Mouse (Mus musculus): ENCODE measurements around the gene Rnf130.
"Not testable (repeated sequence)": the region's sequence is repeated elsewhere in the genome, so short reads cannot be mapped to it uniquely, and the experiment has no call there.

Rnf130 gene

GRCm38 (mm10) chr11:50086211-50086610 lies 61.1 kb downstream of the Rnf130 start:
- no peak for DNase-seq (ENCODE audit: low spot score in 2 of 2)

- DNase-seq (ENCODE audit: low spot score in 2 of 2): no peak
These were observed 64.7 kb downstream of the Rnf130 start for GRCm38 (mm10) chr11:50089840-50090239.

GRCm38 (mm10) chr11:50090982-50091675 lies 66.0 kb downstream of the Rnf130 start:
- no peak for DNase-seq (ENCODE audit: low spot score in 2 of 2)

- DNase-seq (ENCODE audit: low spot score in 2 of 2): no peak
These were observed 66.5 kb downstream of the Rnf130 start for GRCm38 (mm10) chr11:50091681-50092080.

- no peak for DNase-seq (ENCODE audit: low spot score in 2 of 2)
These were observed 70.5 kb downstream of the Rnf130 start for GRCm38 (mm10) chr11:50095661-50096060.

- no peak for DNase-seq (ENCODE audit: low spot score in 2 of 2)
These were observed 71.9 kb downstream of the Rnf130 start for GRCm38 (mm10) chr11:50097091-50097490.

GRCm38 (mm10) chr11:50098961-50099481 lies 73.9 kb downstream of the Rnf130 start:
- no peak for DNase-seq (ENCODE audit: low spot score in 2 of 2)

- DNase-seq (ENCODE audit: low spot score in 2 of 2): no peak
These were observed 74.5 kb downstream of the Rnf130 start for GRCm38 (mm10) chr11:50099692-50100091.

GRCm38 (mm10) chr11:50100548-50101307 lies 75.6 kb downstream of the Rnf130 start:
- no peak for DNase-seq (ENCODE audit: low spot score in 2 of 2)

GRCm38 (mm10) chr11:50101962-50102361 lies 76.8 kb downstream of the Rnf130 start:
- not testable (repeated sequence) for DNase-seq (ENCODE audit: low spot score in 2 of 2)

GRCm38 (mm10) chr11:50104016-50104415 lies 78.9 kb downstream of the Rnf130 start:
- DNase-seq (ENCODE audit: low spot score in 2 of 2): no peak

- no peak for DNase-seq (ENCODE audit: low spot score in 2 of 2)
These were observed 80.1 kb downstream of the Rnf130 start for GRCm38 (mm10) chr11:50105237-50105636.

GRCm38 (mm10) chr11:50106024-50106423 lies 80.9 kb downstream of the Rnf130 start:
- DNase-seq (ENCODE audit: low spot score in 2 of 2): no peak

GRCm38 (mm10) chr11:50108823-50109244 lies 83.7 kb downstream of the Rnf130 start:
- no peak for DNase-seq (ENCODE audit: low spot score in 2 of 2)

- peak in 1 of 2 experiments; percentile 60 for DNase-seq (ENCODE audit: low spot score in 2 of 2)
These were observed 89.2 kb downstream of the Rnf130 start for GRCm38 (mm10) chr11:50114329-50114728.

GRCm38 (mm10) chr11:50122631-50123081 lies 97.5 kb downstream of the Rnf130 start:
- no peak for DNase-seq (ENCODE audit: low spot score in 2 of 2)

- DNase-seq (ENCODE audit: low spot score in 2 of 2): no peak
These were observed 102.6 kb downstream of the Rnf130 start for GRCm38 (mm10) chr11:50127781-50128180.

GRCm38 (mm10) chr11:50130811-50131766 lies 105.9 kb downstream of the Rnf130 start, which contains the start of gene Tbc1d9b:
TSS of gene Tbc1d9b (plus strand) at chr11:50131396.
- peak; percentile 79 to 83 for DNase-seq (ENCODE audit: low spot score in 2 of 2)

- DNase-seq (ENCODE audit: low spot score in 2 of 2): no peak
These were observed 106.7 kb downstream of the Rnf130 start for GRCm38 (mm10) chr11:50131801-50132201.

- DNase-seq (ENCODE audit: low spot score in 2 of 2): no peak
These were observed 107.1 kb downstream of the Rnf130 start for GRCm38 (mm10) chr11:50132265-50132664.

- DNase-seq (ENCODE audit: low spot score in 2 of 2): no peak
These were observed 109.2 kb downstream of the Rnf130 start for GRCm38 (mm10) chr11:50134136-50134859.

Data from frontal cortex, postnatal 14 days (tissue).